Mouse (Mus musculus): Measurements from ENCODE around the gene Ccpg1. TPM values are rescaled to one million over a fixed set of nuclear protein-coding genes. Genes with fewer than 3 reads are reported as not detected.

Ccpg1 gene
- 56.7 and 58.2 TPM in 2 replicates for polyA plus RNA-seq (2015; fragmentation: Nextera tagmentation; extraction: Ambion mirVana)

GRCm38 (mm10) chr9:72985250-72986220, at the start of gene Ccpg1, which contains the start of gene Ccpg1os:
Gene Ccpg1, plus strand, starts transcription at chr9:72985429.
Gene Ccpg1os, minus strand, starts transcription at chr9:72985382.
- Histone ChIP-seq H3K9me3 (ENCODE audit: control insufficient read depth, low read length) (no peaks in the 10 kb centered on the region), H3K36me3 (ENCODE audit: control insufficient read depth, insufficient read depth) (no peaks in the 10 kb centered on the region), H3K4me2 (ENCODE audit: low read length) (peak within 1 kb of the TSS; percentile 95), H3K27ac (ENCODE audit: low read length) (peak within 1 kb of the TSS; percentile 89), H3K27me3 (replicated peaks; ENCODE audit: control insufficient read depth, insufficient read depth, low read length) (no peaks in the 10 kb centered on the region), H3K4me1 (replicated peaks; ENCODE audit: control insufficient read depth, insufficient read depth, low read length) (peaks cover 17% of the 10 kb centered on the region), H3K9ac (replicated peaks; ENCODE audit: low read depth, low read length) (peak within 1 kb of the TSS; percentile 86), H3K4me3 (replicated peaks; ENCODE audit: low read length) (peak within 1 kb of the TSS; percentile 79)
- under 1% methylated on average over 88 of the region's 88 CpGs for WGBS
- ATAC-seq, result peak; percentile 100

GRCm38 (mm10) chr9:72936301-72936700, 48.9 kb upstream of the Ccpg1 start:
- Histone ChIP-seq H3K27me3 (replicated peaks; ENCODE audit: control insufficient read depth, insufficient read depth, low read length) (no peaks in the 10 kb centered on the region), H3K4me2 (ENCODE audit: low read length) (no peak overlapping the region), H3K36me3 (ENCODE audit: control insufficient read depth, insufficient read depth) (no peaks in the 10 kb centered on the region), H3K4me1 (replicated peaks; ENCODE audit: control insufficient read depth, insufficient read depth, low read length) (no peaks in the 10 kb centered on the region; the same call in 1 of the 2 replicates), H3K4me3 (replicated peaks; ENCODE audit: low read length) (no peak overlapping the region), H3K9me3 (ENCODE audit: control insufficient read depth, low read length) (no peaks in the 10 kb centered on the region), H3K27ac (ENCODE audit: low read length) (no peak overlapping the region), H3K9ac (replicated peaks; ENCODE audit: low read depth, low read length) (no peak overlapping the region)
- no peak for ATAC-seq
- WGBS, result 81% methylated on average over 2 of the region's 2 CpGs

- H3K9me3 ChIP-seq (ENCODE audit: control insufficient read depth, low read length), result peaks cover 3% of the 10 kb centered on the region
- no peak overlapping the region for H3K4me3 ChIP-seq (replicated peaks; ENCODE audit: low read length)
- no peak overlapping the region for H3K27ac ChIP-seq (ENCODE audit: low read length)
- H3K4me2 ChIP-seq (ENCODE audit: low read length), result no peak overlapping the region
- peaks cover 22% of the 10 kb centered on the region for H3K36me3 ChIP-seq (ENCODE audit: control insufficient read depth, insufficient read depth)
- H3K27me3 ChIP-seq (replicated peaks; ENCODE audit: control insufficient read depth, insufficient read depth, low read length), result no peaks in the 10 kb centered on the region
- no peaks in the 10 kb centered on the region for H3K4me1 ChIP-seq (replicated peaks; ENCODE audit: control insufficient read depth, insufficient read depth, low read length)
- ATAC-seq, result no peak
- WGBS, result 57% methylated on average over 3 of the region's 3 CpGs
- H3K9ac ChIP-seq (replicated peaks; ENCODE audit: low read depth, low read length), result no peak overlapping the region
These were observed 41.8 kb upstream of the Ccpg1 start for GRCm38 (mm10) chr9:72943424-72943823.

- Histone ChIP-seq H3K36me3 (ENCODE audit: control insufficient read depth, insufficient read depth) (peaks cover 22% of the 10 kb centered on the region), H3K4me3 (replicated peaks; ENCODE audit: low read length) (no peak overlapping the region), H3K4me2 (ENCODE audit: low read length) (no peak overlapping the region), H3K9me3 (ENCODE audit: control insufficient read depth, low read length) (peaks cover 3% of the 10 kb centered on the region), H3K27me3 (replicated peaks; ENCODE audit: control insufficient read depth, insufficient read depth, low read length) (no peaks in the 10 kb centered on the region), H3K9ac (replicated peaks; ENCODE audit: low read depth, low read length) (no peak overlapping the region), H3K27ac (ENCODE audit: low read length) (no peak overlapping the region), H3K4me1 (replicated peaks; ENCODE audit: control insufficient read depth, insufficient read depth, low read length) (no peaks in the 10 kb centered on the region)
- no peak for ATAC-seq
- 94% methylated on average over 13 of the region's 13 CpGs for WGBS
These were observed 40.9 kb upstream of the Ccpg1 start for GRCm38 (mm10) chr9:72944286-72944685.

GRCm38 (mm10) chr9:72947010-72947409, 38.2 kb upstream of the Ccpg1 start:
- Histone ChIP-seq H3K27me3 (replicated peaks; ENCODE audit: control insufficient read depth, insufficient read depth, low read length) (no peaks in the 10 kb centered on the region), H3K4me2 (ENCODE audit: low read length) (no peak overlapping the region), H3K9ac (replicated peaks; ENCODE audit: low read depth, low read length) (no peak overlapping the region), H3K4me3 (replicated peaks; ENCODE audit: low read length) (no peak overlapping the region), H3K36me3 (ENCODE audit: control insufficient read depth, insufficient read depth) (peaks cover 22% of the 10 kb centered on the region), H3K9me3 (ENCODE audit: control insufficient read depth, low read length) (peaks cover 3% of the 10 kb centered on the region), H3K4me1 (replicated peaks; ENCODE audit: control insufficient read depth, insufficient read depth, low read length) (no peaks in the 10 kb centered on the region), H3K27ac (ENCODE audit: low read length) (no peak overlapping the region)
- ATAC-seq, result no peak
- 92% methylated on average over 1 of the region's 1 CpGs for WGBS

GRCm38 (mm10) chr9:72949572-72949971, 35.7 kb upstream of the Ccpg1 start:
- H3K27ac ChIP-seq (ENCODE audit: low read length), result 0 out of 2 replicates have a peak overlapping the region, but pooled peaks have one; percentile 14

GRCm38 (mm10) chr9:72954746-72955145, 30.5 kb upstream of the Ccpg1 start:
- H3K27ac ChIP-seq (ENCODE audit: low read length), result no peak overlapping the region
- no peak overlapping the region for H3K4me2 ChIP-seq (ENCODE audit: low read length)
- no peak for ATAC-seq
- no peaks in the 10 kb centered on the region for H3K36me3 ChIP-seq (ENCODE audit: control insufficient read depth, insufficient read depth)
- H3K27me3 ChIP-seq (replicated peaks; ENCODE audit: control insufficient read depth, insufficient read depth, low read length), result no peaks in the 10 kb centered on the region
- no peak overlapping the region for H3K4me3 ChIP-seq (replicated peaks; ENCODE audit: low read length)
- no peak overlapping the region for H3K9ac ChIP-seq (replicated peaks; ENCODE audit: low read depth, low read length)
- 53% methylated on average over 2 of the region's 2 CpGs for WGBS
- peaks cover 8% of the 10 kb centered on the region for H3K4me1 ChIP-seq (replicated peaks; ENCODE audit: control insufficient read depth, insufficient read depth, low read length)
- no peaks in the 10 kb centered on the region for H3K9me3 ChIP-seq (ENCODE audit: control insufficient read depth, low read length)

More at GRCm38 (mm10) chr9:72949572-72949971, 35.7 kb upstream of the Ccpg1 start:
- Histone ChIP-seq H3K4me2 (ENCODE audit: low read length) (no peak overlapping the region), H3K27me3 (replicated peaks; ENCODE audit: control insufficient read depth, insufficient read depth, low read length) (no peaks in the 10 kb centered on the region), H3K9me3 (ENCODE audit: control insufficient read depth, low read length) (peaks cover 3% of the 10 kb centered on the region), H3K4me1 (replicated peaks; ENCODE audit: control insufficient read depth, insufficient read depth, low read length) (no peaks in the 10 kb centered on the region), H3K36me3 (ENCODE audit: control insufficient read depth, insufficient read depth) (peaks cover 22% of the 10 kb centered on the region), H3K4me3 (replicated peaks; ENCODE audit: low read length) (no peak overlapping the region), H3K9ac (replicated peaks; ENCODE audit: low read depth, low read length) (no peak overlapping the region)
- 78% methylated on average over 7 of the region's 7 CpGs for WGBS
- ATAC-seq, result no peak

GRCm38 (mm10) chr9:72955546-72955945, 29.7 kb upstream of the Ccpg1 start:
- no peaks in the 10 kb centered on the region for H3K9me3 ChIP-seq (ENCODE audit: control insufficient read depth, low read length)
- H3K4me2 ChIP-seq (ENCODE audit: low read length), result no peak overlapping the region
- H3K27me3 ChIP-seq (replicated peaks; ENCODE audit: control insufficient read depth, insufficient read depth, low read length), result no peaks in the 10 kb centered on the region
- H3K27ac ChIP-seq (ENCODE audit: low read length), result no peak overlapping the region
- H3K4me3 ChIP-seq (replicated peaks; ENCODE audit: low read length), result no peak overlapping the region
- H3K4me1 ChIP-seq (replicated peaks; ENCODE audit: control insufficient read depth, insufficient read depth, low read length), result peaks cover 8% of the 10 kb centered on the region
- WGBS, result 24% methylated on average over 1 of the region's 1 CpGs
- H3K9ac ChIP-seq (replicated peaks; ENCODE audit: low read depth, low read length), result no peak overlapping the region
- no peak for ATAC-seq
- H3K36me3 ChIP-seq (ENCODE audit: control insufficient read depth, insufficient read depth), result no peaks in the 10 kb centered on the region

GRCm38 (mm10) chr9:72958521-72959450, 26.4 kb upstream of the Ccpg1 start, which contains the start of the genes Dyx1c1 and Gm44503:
Gene Dyx1c1, plus strand, starts transcription at chr9:72958785.
Gene Gm44503, plus strand, starts transcription at chr9:72958852.
- H3K9me3 ChIP-seq (ENCODE audit: control insufficient read depth, low read length), result no peaks in the 10 kb centered on the region
- H3K4me3 ChIP-seq (replicated peaks; ENCODE audit: low read length), result peak within 1 kb of the TSS; percentile 82
- peak within 1 kb of the TSS; percentile 50 for H3K27ac ChIP-seq (ENCODE audit: low read length)
- peak within 1 kb of the TSS; percentile 67 for H3K9ac ChIP-seq (replicated peaks; ENCODE audit: low read depth, low read length)
- WGBS, result 2% methylated on average over 43 of the region's 43 CpGs
- H3K36me3 ChIP-seq (ENCODE audit: control insufficient read depth, insufficient read depth), result no peaks in the 10 kb centered on the region
- peaks cover 8% of the 10 kb centered on the region for H3K4me1 ChIP-seq (replicated peaks; ENCODE audit: control insufficient read depth, insufficient read depth, low read length)
- no peaks in the 10 kb centered on the region for H3K27me3 ChIP-seq (replicated peaks; ENCODE audit: control insufficient read depth, insufficient read depth, low read length)
- H3K4me2 ChIP-seq (ENCODE audit: low read length), result peak within 1 kb of the TSS; percentile 80
- ATAC-seq, result peak; percentile 96

Data from forebrain, embryonic 16.5 days (tissue).